Mouse (Mus musculus): ENCODE data around the gene Gpr132. TPM values are rescaled to one million over a fixed set of nuclear protein-coding genes. Genes with fewer than 3 reads are reported as not detected.
"Not testable (repeated sequence)": the region's sequence is repeated elsewhere in the genome, so short reads cannot be mapped to it uniquely, and the experiment has no call there.

The Gpr132 gene
- polyA plus RNA-seq, 1 experiment: 0.02 TPM

DNA sequence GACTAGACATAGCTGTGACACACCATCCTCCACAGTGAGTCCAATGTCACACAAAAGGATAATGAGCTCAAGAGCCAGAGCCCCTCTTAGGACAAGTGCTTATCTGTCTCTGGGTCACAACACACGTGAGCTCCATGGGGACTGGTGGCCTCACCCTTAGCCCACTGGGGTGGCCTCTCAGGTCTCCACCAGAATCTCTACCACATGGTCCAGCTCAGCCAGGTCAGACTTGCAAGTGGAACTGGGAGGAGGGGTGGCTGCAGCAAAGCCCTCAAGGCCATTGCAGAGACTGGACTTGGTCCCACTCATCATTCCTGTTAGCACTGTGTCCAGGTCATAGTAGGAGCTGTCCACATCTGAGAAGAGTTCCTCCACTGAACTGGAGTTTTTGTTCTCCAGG is 46.8 kb downstream of the Gpr132 start:
- Histone ChIP-seq H3K79me2 (ENCODE audit: control insufficient read depth, insufficient read depth) (peaks cover 65% of the 10 kb centered on the region), H3K4me3 (no peak overlapping the region), H3ac (ENCODE audit: control insufficient read depth, insufficient read length) (no peak overlapping the region), H3K27me3 (ENCODE audit: control insufficient read depth, insufficient read depth, insufficient read length) (no peaks in the 10 kb centered on the region), H3K4me2 (ENCODE audit: low read depth) (no peak overlapping the region), H3K36me3 (ENCODE audit: control insufficient read depth, insufficient read depth) (peaks cover 28% of the 10 kb centered on the region)
- TF ChIP-seq POLR2AphosphoS2 (IDR thresholded peaks at IDR 0.05; ENCODE audit: insufficient read length, low read depth): no peak
- no peak for TF ChIP-seq MYOD1 (IDR thresholded peaks at IDR 0.05; ENCODE audit: control insufficient read depth in 1 of 3, insufficient read length in 2 of 3, low read depth in 2 of 3)
- TF ChIP-seq MAX (IDR thresholded peaks at IDR 0.05; ENCODE audit: low read depth): no peak
- no peak for TF ChIP-seq USF1 (IDR thresholded peaks at IDR 0.05; ENCODE audit: low read depth)
- TF ChIP-seq POLR2A (IDR thresholded peaks at IDR 0.05; ENCODE audit: insufficient read length, low read depth): no peak
- TF ChIP-seq MYOG (IDR thresholded peaks at IDR 0.05; ENCODE audit: control insufficient read depth in 1 of 3, insufficient read depth in 1 of 3, insufficient read length in 2 of 3, low read depth in 2 of 3): no peak
- TF ChIP-seq TCF3 (IDR thresholded peaks at IDR 0.05; ENCODE audit: insufficient read length, low read depth): no peak
- TF ChIP-seq SRF (IDR thresholded peaks at IDR 0.05; ENCODE audit: control insufficient read depth, insufficient read length, low read depth): no peak
- TF ChIP-seq CEBPB (IDR thresholded peaks at IDR 0.05; ENCODE audit: insufficient read depth, poor library complexity, severe bottlenecking): no peak
- no peak for TF ChIP-seq TCF12 (IDR thresholded peaks at IDR 0.05; ENCODE audit: insufficient read depth, poor library complexity, severe bottlenecking)
- no peak for TF ChIP-seq REST (IDR thresholded peaks at IDR 0.05; ENCODE audit: insufficient read depth, insufficient read length)
- TF ChIP-seq E2F4 (IDR thresholded peaks at IDR 0.05; ENCODE audit: insufficient read depth): no peak

GRCm38 (mm10) chr12:112820401-112820999 is 47.5 kb downstream of the Gpr132 start:
- H3ac ChIP-seq (ENCODE audit: control insufficient read depth, insufficient read length): no peak overlapping the region
- TF ChIP-seq MYOG (IDR thresholded peaks at IDR 0.05; ENCODE audit: control insufficient read depth in 1 of 3, insufficient read depth in 1 of 3, insufficient read length in 2 of 3, low read depth in 2 of 3) (no peak), REST (IDR thresholded peaks at IDR 0.05; ENCODE audit: insufficient read depth, insufficient read length) (no peak), MYOD1 (IDR thresholded peaks at IDR 0.05; ENCODE audit: control insufficient read depth in 1 of 3, insufficient read length in 2 of 3, low read depth in 2 of 3) (no peak), POLR2A (IDR thresholded peaks at IDR 0.05; ENCODE audit: insufficient read length, low read depth) (peak; percentile 35), POLR2AphosphoS2 (IDR thresholded peaks at IDR 0.05; ENCODE audit: insufficient read length, low read depth) (peak; percentile 14)
- peaks cover 58% of the 10 kb centered on the region for H3K79me2 ChIP-seq (ENCODE audit: control insufficient read depth, insufficient read depth)

DNA sequence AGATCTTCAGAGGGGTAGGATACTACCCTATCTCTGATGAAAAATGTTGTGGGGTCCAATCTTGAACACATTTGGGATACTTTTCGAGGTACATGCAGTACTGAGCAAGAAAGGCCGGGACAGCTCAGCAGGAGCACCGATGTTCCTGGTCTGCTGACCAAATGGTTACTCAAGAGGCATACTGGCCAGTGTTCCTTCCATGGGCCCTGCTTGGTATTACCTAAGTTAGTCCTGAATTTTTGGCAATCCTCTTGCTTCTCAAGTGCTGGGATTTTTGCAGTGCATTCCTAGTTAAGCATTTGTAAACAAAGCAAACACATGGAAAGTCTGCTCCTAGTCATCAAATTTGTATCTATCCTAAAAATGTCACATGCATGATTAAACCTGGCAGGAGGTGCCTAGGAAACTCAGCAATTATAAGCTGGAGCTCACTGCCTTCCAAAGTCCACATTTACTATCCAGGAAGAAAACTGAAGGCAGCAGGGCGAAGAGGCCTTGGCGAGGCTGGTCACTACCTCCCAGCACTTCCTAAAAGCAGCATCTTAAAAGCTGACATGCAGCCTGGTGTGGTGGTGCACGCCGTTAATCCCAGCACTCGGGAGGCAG is 48.9 kb downstream of the Gpr132 start:
- TF ChIP-seq POLR2A (IDR thresholded peaks at IDR 0.05; ENCODE audit: insufficient read length, low read depth) (no peak), TCF3 (IDR thresholded peaks at IDR 0.05; ENCODE audit: insufficient read length, low read depth) (no peak), CEBPB (IDR thresholded peaks at IDR 0.05; ENCODE audit: insufficient read depth, poor library complexity, severe bottlenecking) (no peak), MYOG (IDR thresholded peaks at IDR 0.05; ENCODE audit: control insufficient read depth in 1 of 3, insufficient read depth in 1 of 3, insufficient read length in 2 of 3, low read depth in 2 of 3) (no peak), REST (IDR thresholded peaks at IDR 0.05; ENCODE audit: insufficient read depth, insufficient read length) (no peak), TCF12 (IDR thresholded peaks at IDR 0.05; ENCODE audit: insufficient read depth, poor library complexity, severe bottlenecking) (no peak), SRF (IDR thresholded peaks at IDR 0.05; ENCODE audit: control insufficient read depth, insufficient read length, low read depth) (no peak), POLR2AphosphoS2 (IDR thresholded peaks at IDR 0.05; ENCODE audit: insufficient read length, low read depth) (no peak), E2F4 (IDR thresholded peaks at IDR 0.05; ENCODE audit: insufficient read depth) (no peak), USF1 (IDR thresholded peaks at IDR 0.05; ENCODE audit: low read depth) (no peak), MYOD1 (IDR thresholded peaks at IDR 0.05; ENCODE audit: control insufficient read depth in 1 of 3, insufficient read length in 2 of 3, low read depth in 2 of 3) (no peak), MAX (IDR thresholded peaks at IDR 0.05; ENCODE audit: low read depth) (no peak)
- no peak overlapping the region for H3K4me2 ChIP-seq (ENCODE audit: low read depth)
- H3K79me2 ChIP-seq (ENCODE audit: control insufficient read depth, insufficient read depth): peaks cover 45% of the 10 kb centered on the region
- H3ac ChIP-seq (ENCODE audit: control insufficient read depth, insufficient read length): no peak overlapping the region
- H3K27me3 ChIP-seq (ENCODE audit: control insufficient read depth, insufficient read depth, insufficient read length): no peaks in the 10 kb centered on the region
- peaks cover 32% of the 10 kb centered on the region for H3K36me3 ChIP-seq (ENCODE audit: control insufficient read depth, insufficient read depth)
- no peak overlapping the region for H3K4me3 ChIP-seq

More at GRCm38 (mm10) chr12:112820401-112820999, 47.5 kb downstream of the Gpr132 start:
- Histone ChIP-seq H3K4me2 (ENCODE audit: low read depth) (no peak overlapping the region), H3K36me3 (ENCODE audit: control insufficient read depth, insufficient read depth) (peaks cover 31% of the 10 kb centered on the region), H3K27me3 (ENCODE audit: control insufficient read depth, insufficient read depth, insufficient read length) (no peaks in the 10 kb centered on the region), H3K4me3 (no peak overlapping the region)

DNA sequence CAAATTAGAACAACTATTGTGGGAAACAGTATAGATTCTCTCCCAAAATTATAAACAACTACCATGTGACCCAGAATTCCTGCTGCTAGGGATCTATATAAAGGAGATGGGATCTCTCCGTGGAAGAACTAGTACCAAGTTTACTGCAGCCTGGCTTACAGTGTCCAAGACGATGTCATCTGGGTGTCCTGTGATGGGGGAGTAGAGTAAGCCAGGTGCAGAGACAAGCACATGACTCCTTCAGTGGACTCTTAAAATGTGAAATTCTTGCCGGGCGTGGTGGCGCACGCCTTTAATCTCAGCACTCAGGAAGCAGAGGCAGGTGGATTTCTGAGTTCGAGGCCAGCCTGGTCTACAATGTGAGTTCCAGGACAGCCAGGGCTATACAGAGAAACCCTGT is 51.2 kb downstream of the Gpr132 start:
- not testable (repeated sequence) for H3K27me3 ChIP-seq (ENCODE audit: control insufficient read depth, insufficient read depth, insufficient read length); H3K4me2 ChIP-seq (ENCODE audit: low read depth); H3ac ChIP-seq (ENCODE audit: control insufficient read depth, insufficient read length); H3K4me3 ChIP-seq
- H3K36me3 ChIP-seq (ENCODE audit: control insufficient read depth, insufficient read depth): peaks cover 27% of the 10 kb centered on the region
- H3K79me2 ChIP-seq (ENCODE audit: control insufficient read depth, insufficient read depth): peaks cover 22% of the 10 kb centered on the region

DNA sequence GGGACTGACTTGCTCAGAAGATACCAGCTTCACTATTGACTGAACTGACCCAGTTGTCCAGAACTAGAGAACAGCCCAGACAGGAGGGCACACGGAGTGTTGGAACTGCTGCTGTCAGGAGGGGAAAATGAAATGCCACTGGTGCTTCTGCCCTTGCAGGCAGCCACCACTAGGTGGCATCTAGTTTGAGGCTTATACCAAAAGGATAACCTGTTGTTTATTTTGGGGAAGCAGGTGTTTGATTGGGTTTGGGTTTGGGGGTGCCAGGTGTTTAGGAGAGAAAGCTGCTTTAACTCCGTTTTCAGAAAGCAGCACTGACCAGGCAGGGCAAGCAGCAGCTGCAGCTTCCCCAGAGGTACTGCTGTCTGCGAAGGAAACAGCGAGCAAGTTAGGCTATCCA is 51.7 kb downstream of the Gpr132 start:
- H3K4me2 ChIP-seq (ENCODE audit: low read depth): no peak overlapping the region
- H3K36me3 ChIP-seq (ENCODE audit: control insufficient read depth, insufficient read depth): peaks cover 22% of the 10 kb centered on the region
- TF ChIP-seq MYOD1 (IDR thresholded peaks at IDR 0.05; ENCODE audit: control insufficient read depth in 1 of 3, insufficient read length in 2 of 3, low read depth in 2 of 3) (peak in 1 of 3 experiments; percentile 13), MAX (IDR thresholded peaks at IDR 0.05; ENCODE audit: low read depth) (no peak)
- no peaks in the 10 kb centered on the region for H3K27me3 ChIP-seq (ENCODE audit: control insufficient read depth, insufficient read depth, insufficient read length)
- no peak overlapping the region for H3K4me3 ChIP-seq
- H3ac ChIP-seq (ENCODE audit: control insufficient read depth, insufficient read length): no peak overlapping the region
- peaks cover 16% of the 10 kb centered on the region for H3K79me2 ChIP-seq (ENCODE audit: control insufficient read depth, insufficient read depth)

All from myocyte (in vitro differentiated cells).